Mouse (Mus musculus) hindbrain, embryonic 11.5 days (tissue): ENCODE results near the gene Spag9. TPM values are rescaled to one million over a fixed set of nuclear protein-coding genes. Genes with fewer than 3 reads are reported as not detected.

Source experiments
- ATAC-seq: fragments of 200-750 bp; cut with Nextera tagmentation; 2 replicates; pipeline ENCODE4 v1.8.0; 2017; ENCODE audit warnings: mild to moderate bottlenecking, moderate TSS enrichment, moderate library complexity; ENCODE audit not compliant: low FRiP score
- DNase-seq: peaks from one replicate; pipeline ENCODE4 v3.0.0-alpha.2; 2015; ENCODE audit warnings: low spot score
- H3K27ac ChIP-seq: fragments of 300-500 bp; sonication (generic); 2 replicates; pipeline ENCODE4 v1.5.1; 2014; ENCODE audit warnings: mild to moderate bottlenecking, low read depth, low read length
- H3K27me3 ChIP-seq: fragments of 300-500 bp; sonication (generic); 2 replicates; pipeline ENCODE4 v1.6.1; 2014; ENCODE audit warnings: mild to moderate bottlenecking, low read length, moderate library complexity, mixed read lengths; ENCODE audit not compliant: control insufficient read depth, insufficient read depth
- H3K36me3 ChIP-seq: fragments of 300-500 bp; sonication (generic); 2 replicates; pipeline ENCODE4 v1.6.1; 2014; ENCODE audit warnings: mild to moderate bottlenecking, low read length, moderate library complexity, mixed read lengths; ENCODE audit not compliant: control insufficient read depth, insufficient read depth
- H3K4me1 ChIP-seq: fragments of 300-500 bp; sonication (generic); replicated peaks from 2 replicates; pipeline ENCODE4 v1.6.1; 2014; ENCODE audit warnings: low read length, mixed read lengths; ENCODE audit not compliant: control insufficient read depth, insufficient read depth
- H3K4me2 ChIP-seq: fragments of 300-500 bp; sonication (generic); replicated peaks from 2 replicates; pipeline ENCODE4 v1.6.1; 2014; ENCODE audit warnings: mild to moderate bottlenecking, low read depth, low read length
- H3K4me3 ChIP-seq: fragments of 300-500 bp; sonication (generic); 2 replicates; pipeline ENCODE4 v1.5.1; 2014; ENCODE audit warnings: low read depth, low read length
- H3K9ac ChIP-seq: fragments of 300-500 bp; sonication (generic); 2 replicates; pipeline ENCODE4 v1.6.1; 2014; ENCODE audit warnings: low read depth, low read length
- H3K9me3 ChIP-seq: fragments of 300-500 bp; sonication (generic); 2 replicates; pipeline ENCODE4 v1.6.1; 2016; ENCODE audit warnings: low read length; ENCODE audit not compliant: control insufficient read depth
- WGBS: fragments of 180-500 bp; shearing (Covaris S2); extraction: QIAGEN DNeasy Blood & Tissue Kit; methylation state at CpG from one replicate; pipeline ENCODE4 v1.1.7; 2014; 5-methylcytosine and 5-hydroxymethylcytosine counted together
- polyA plus RNA-seq: library from polyadenylated mRNA; unstranded; fragments of >200 nt; fragmentation: Nextera tagmentation; extraction: Ambion mirVana; gene quantifications from 2 replicates; pipeline ENCODE4 v1.2.1, GENCODE M21; 2014

Spag9 gene
- polyA plus RNA-seq, 1 experiment from 2014 or later = 107 TPM

DNA sequence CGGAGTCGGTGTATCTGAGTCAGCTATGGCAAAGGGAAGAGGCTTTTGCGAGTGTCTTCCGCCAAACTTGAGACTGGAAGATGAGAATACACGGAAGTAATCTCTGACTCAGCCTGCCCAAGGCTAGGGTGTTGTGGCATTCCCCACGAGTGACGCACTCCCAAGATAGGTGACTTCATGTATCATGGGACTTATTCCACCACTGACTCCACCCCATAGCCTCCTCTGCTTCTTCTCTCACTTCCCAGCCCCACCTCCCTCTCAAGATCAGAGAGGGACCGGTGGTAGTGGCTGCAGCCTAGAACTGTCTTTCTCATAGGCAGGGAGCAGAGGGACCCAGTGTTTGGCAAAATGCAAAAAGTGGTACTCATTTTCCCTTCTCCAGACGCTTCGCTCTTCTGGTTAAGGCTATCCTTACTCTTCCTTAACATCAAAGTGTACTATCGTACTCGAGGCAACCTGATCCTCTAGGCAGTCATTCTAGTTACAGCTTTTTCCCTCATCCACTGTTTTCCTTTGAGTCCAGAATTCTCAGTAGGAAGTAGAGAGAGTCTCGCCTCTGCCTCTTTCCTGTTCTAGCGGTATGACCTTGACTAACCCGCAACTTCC lies 676 bp upstream of the Spag9 start:
- DNase-seq (no peak), ATAC-seq (peak; percentile 52)
- Histone ChIP-seq H3K9ac (peak overlapping the region; percentile 74), H3K27ac (peak overlapping the region; percentile 90), H3K9me3 (no peaks in the 10 kb centered on the region), H3K4me1 (peaks cover 6% of the 10 kb centered on the region), H3K4me3 (peak overlapping the region; percentile 88), H3K27me3 (no peaks in the 10 kb centered on the region), H3K36me3 (no peaks in the 10 kb centered on the region), H3K4me2 (peak overlapping the region; percentile 56)
- WGBS = 8% methylated on average over 15 of the region's 15 CpGs

DNA sequence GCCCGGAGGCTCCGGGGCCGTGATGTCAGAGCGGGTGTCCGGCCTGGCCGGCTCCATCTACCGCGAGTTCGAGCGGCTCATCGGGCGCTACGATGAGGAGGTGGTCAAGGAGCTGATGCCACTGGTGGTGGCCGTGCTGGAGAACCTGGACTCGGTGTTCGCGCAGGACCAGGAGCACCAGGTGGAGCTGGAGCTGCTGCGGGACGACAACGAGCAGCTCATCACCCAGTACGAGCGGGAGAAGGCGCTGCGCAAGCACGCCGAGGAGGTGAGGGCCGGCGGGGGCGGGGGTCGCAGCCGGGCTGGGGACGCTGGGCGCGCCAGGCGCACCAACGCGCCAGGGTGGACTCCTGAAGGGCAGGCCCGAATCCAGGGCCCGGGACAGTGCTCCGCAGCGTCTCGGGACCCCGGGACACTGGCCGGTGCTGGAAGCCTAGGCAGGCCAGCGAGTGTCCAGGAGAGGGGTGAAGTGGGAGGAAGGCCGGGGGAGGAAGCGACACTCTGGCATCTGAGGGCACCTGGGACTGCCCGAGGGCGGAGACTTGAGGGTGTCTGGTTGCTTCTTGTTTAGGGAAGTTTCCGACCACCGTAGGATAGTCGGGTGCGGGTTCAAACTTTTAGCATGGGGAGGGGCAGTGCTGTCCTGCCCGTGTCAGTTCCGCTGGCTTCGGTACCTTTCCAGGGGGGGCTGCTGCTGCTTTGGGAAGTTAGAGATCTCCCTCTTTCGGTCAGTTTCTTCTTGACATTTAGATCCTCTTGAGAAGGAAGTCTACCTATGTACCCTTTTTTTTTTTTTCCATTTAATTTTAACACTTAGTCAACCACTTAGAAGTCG lies 632 bp downstream of the Spag9 start:
- Histone ChIP-seq H3K36me3 (no peaks in the 10 kb centered on the region), H3K9me3 (no peaks in the 10 kb centered on the region), H3K27me3 (no peaks in the 10 kb centered on the region), H3K4me1 (peaks cover 6% of the 10 kb centered on the region), H3K4me3 (peak overlapping the region; percentile 88), H3K27ac (peak overlapping the region; percentile 90), H3K9ac (peak overlapping the region; percentile 80), H3K4me2 (peak overlapping the region; percentile 76)
- ATAC-seq (peak; percentile 72), DNase-seq (peak; percentile 71)
- under 1% methylated on average over 58 of the region's 58 CpGs for WGBS

DNA sequence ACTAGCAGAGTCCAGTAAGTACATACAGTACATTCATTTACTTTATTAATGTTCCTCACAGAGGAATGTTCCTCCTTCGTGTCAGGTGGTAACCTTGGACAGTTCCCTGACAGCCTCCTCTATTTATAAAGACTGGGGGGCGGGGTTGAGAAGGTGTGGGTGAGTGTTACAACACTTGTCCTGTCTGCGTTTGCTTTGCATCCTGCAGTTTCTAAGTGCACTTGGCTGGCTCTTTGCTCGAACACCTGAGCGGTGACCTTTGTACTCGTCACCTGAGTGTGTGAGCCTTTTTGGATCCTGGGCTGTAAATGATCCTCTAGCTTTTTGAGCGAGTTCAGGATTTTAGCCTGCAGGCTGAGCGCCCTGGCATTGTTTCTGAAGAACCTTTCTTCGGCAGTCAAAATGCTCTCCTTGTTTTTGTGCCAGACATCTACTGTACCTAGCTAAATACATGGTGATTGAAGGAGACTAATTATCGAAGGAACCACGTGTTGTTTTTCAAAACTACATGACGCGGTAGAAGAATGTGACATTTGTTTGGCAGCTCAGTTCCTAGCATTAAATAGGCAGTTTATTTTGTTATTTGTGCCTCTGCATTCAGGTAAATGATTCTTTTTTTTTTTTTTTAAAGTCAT lies 1.4 kb downstream of the Spag9 start:
- ATAC-seq (no peak), DNase-seq (peak; percentile 4)
- no peaks in the 10 kb centered on the region for H3K9me3 ChIP-seq
- 37% methylated on average over 13 of the region's 13 CpGs for WGBS
- H3K36me3 ChIP-seq = no peaks in the 10 kb centered on the region
- peaks cover 6% of the 10 kb centered on the region for H3K4me1 ChIP-seq
- H3K4me3 ChIP-seq = peak overlapping the region; percentile 88
- H3K27ac ChIP-seq = no peak overlapping the region
- peak overlapping the region; percentile 76 for H3K4me2 ChIP-seq
- H3K9ac ChIP-seq = peak overlapping the region; percentile 27; the same call in 1 of the 2 replicates
- no peaks in the 10 kb centered on the region for H3K27me3 ChIP-seq

DNA sequence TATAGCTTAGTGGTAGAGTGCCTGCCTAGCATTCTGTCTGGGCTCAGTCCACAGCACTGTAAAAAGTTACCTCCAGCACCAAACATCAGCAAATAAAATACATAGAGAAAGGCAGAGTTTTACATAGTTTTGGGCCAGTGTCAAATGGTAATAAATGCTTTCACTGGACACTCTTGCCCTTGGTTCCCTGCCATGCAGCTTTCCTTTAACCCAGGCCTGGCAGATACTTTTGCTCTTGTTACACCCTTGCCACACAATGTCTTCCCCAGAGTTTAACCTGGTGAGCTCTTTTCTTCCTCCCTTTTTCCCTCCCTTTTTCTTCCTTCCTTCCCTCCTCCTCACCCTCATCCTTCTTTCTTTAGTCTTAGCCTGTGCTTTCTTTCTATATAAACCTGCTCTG lies 3.4 kb downstream of the Spag9 start:
- no peak overlapping the region for H3K4me2 ChIP-seq
- no peaks in the 10 kb centered on the region for H3K27me3 ChIP-seq
- ATAC-seq (no peak), DNase-seq (no peak)
- H3K9me3 ChIP-seq = no peaks in the 10 kb centered on the region
- H3K36me3 ChIP-seq = no peaks in the 10 kb centered on the region
- peaks cover 6% of the 10 kb centered on the region for H3K4me1 ChIP-seq
- no peak overlapping the region for H3K27ac ChIP-seq
- H3K4me3 ChIP-seq = no peak overlapping the region
- H3K9ac ChIP-seq = no peak overlapping the region

DNA sequence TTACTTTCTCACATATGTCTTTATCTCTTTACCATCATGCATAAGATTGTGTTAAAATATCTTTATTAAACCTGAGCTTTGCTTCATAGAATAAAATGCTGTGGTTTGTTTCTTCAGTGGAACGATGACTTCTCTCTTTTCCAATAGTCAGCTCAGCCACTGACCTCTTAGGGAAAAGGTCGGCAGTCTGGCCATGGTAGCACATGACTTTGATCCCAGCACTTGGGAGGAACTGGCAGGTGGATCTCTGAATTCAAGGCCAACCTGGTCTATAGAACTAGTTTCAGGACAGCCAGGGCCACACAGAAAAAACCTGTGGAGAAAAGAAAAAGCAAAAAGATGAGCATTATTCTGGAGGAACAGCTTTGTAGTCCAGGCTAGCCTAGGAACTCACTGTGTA lies 7.5 kb downstream of the Spag9 start:
- no peak for DNase-seq
- no peak overlapping the region for H3K27ac ChIP-seq
- WGBS = 96% methylated on average over 2 of the region's 2 CpGs
- no peaks in the 10 kb centered on the region for H3K27me3 ChIP-seq
- no peaks in the 10 kb centered on the region for H3K9me3 ChIP-seq
- no peaks in the 10 kb centered on the region for H3K4me1 ChIP-seq
- no peak overlapping the region for H3K4me3 ChIP-seq
- ATAC-seq = no peak
- no peak overlapping the region for H3K9ac ChIP-seq
- H3K36me3 ChIP-seq = no peaks in the 10 kb centered on the region
- H3K4me2 ChIP-seq = no peak overlapping the region

DNA sequence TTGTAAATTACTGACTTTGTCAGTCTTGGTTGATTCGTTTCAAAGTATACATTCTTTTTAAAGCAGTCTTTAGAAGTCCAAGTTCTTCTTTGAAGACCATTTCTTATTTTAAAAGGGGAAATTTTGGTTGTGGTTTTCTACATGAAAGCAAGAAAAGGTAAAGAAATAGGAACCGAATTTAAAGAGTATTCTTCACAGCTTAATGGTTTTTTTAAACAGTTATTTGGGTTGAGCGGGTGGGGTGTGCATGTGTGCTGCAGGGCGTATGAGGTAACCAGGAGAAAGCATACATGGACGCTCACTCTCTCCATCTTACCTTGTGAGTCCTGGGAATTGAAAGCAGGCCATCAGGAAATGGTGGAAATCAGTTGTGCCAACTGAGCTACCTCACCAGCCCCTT lies 23.2 kb downstream of the Spag9 start:
- H3K4me2 ChIP-seq = no peak overlapping the region
- H3K9ac ChIP-seq = no peak overlapping the region
- H3K27me3 ChIP-seq = no peaks in the 10 kb centered on the region
- H3K27ac ChIP-seq = no peak overlapping the region
- no peaks in the 10 kb centered on the region for H3K4me1 ChIP-seq
- ATAC-seq (no peak), DNase-seq (no peak)
- no peaks in the 10 kb centered on the region for H3K36me3 ChIP-seq
- H3K4me3 ChIP-seq = no peak overlapping the region
- 93% methylated on average over 5 of the region's 5 CpGs for WGBS
- no peaks in the 10 kb centered on the region for H3K9me3 ChIP-seq

DNA sequence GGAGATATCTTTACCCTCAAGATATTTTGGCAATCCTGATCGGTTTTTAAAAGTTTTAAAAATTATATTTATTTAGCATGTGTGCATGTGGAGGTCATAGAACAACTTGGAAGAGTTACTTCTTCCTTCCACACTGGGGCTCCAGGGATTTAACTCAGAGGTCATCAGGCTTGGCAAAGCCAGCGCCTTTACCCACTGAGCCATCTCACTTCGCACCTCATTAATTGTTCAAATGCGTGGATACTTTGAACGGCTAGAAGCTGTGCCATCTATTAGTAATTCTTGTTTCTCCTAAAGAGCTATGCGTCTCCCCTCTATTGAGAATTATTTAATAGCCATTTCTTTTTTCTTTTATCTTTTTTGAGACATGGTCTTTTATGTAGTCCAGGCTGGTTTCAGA lies 24.5 kb downstream of the Spag9 start:
- H3K4me2 ChIP-seq = no peak overlapping the region
- no peaks in the 10 kb centered on the region for H3K9me3 ChIP-seq
- H3K36me3 ChIP-seq = no peaks in the 10 kb centered on the region
- no peak for DNase-seq
- H3K27ac ChIP-seq = no peak overlapping the region
- H3K27me3 ChIP-seq = no peaks in the 10 kb centered on the region
- no peak overlapping the region for H3K4me3 ChIP-seq
- ATAC-seq = no peak
- H3K4me1 ChIP-seq = no peaks in the 10 kb centered on the region
- no peak overlapping the region for H3K9ac ChIP-seq
- 67% methylated on average over 6 of the region's 6 CpGs for WGBS

DNA sequence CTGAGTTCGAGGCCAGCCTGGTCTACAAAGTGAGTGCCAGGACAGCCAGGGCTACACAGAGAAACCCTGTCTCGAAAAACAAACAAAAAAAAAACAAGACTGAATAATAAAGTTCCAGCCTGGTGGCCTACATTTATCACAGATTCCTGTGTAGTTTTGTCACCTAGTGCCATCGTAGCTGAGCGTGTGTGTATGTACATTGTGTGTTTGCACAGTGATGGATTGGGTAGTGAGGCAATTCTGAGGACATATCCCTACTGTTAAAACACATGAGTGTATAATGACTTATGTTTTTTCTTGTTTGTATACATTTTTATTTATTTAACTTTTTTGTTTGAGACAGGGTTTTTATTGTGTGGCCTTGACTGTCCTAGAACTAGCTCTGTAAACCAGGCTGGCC lies 30.4 kb downstream of the Spag9 start:
- ATAC-seq (no peak), DNase-seq (no peak)
- H3K4me3 ChIP-seq = no peak overlapping the region
- no peaks in the 10 kb centered on the region for H3K27me3 ChIP-seq
- H3K36me3 ChIP-seq = no peaks in the 10 kb centered on the region
- no peaks in the 10 kb centered on the region for H3K4me1 ChIP-seq
- no peak overlapping the region for H3K27ac ChIP-seq
- H3K4me2 ChIP-seq = no peak overlapping the region
- no peak overlapping the region for H3K9ac ChIP-seq
- WGBS = 96% methylated on average over 4 of the region's 4 CpGs
- no peaks in the 10 kb centered on the region for H3K9me3 ChIP-seq
